Mouse (Mus musculus): Measurements from ENCODE around the gene Olfr741. TPM values are rescaled to one million over a fixed set of nuclear protein-coding genes. Genes with fewer than 3 reads are reported as not detected.

Olfr741 gene
- not detected in 2 replicates for polyA plus RNA-seq (2015; fragmentation: Nextera tagmentation; extraction: Ambion mirVana)

GRCm38 (mm10) chr14:50472438-50472837 lies at the start of gene Olfr741:
TSS of gene Olfr741 (plus strand) at chr14:50472738.
- WGBS = 70% methylated on average over 2 of the region's 2 CpGs
- Histone ChIP-seq H3K36me3 (no peaks in the 10 kb centered on the region), H3K4me1 (no peaks in the 10 kb centered on the region), H3K4me2 (no peak within 1 kb of the TSS), H3K27me3 (no peaks in the 10 kb centered on the region), H3K9me3 (no peaks in the 10 kb centered on the region), H3K4me3 (no peak within 1 kb of the TSS), H3K9ac (no peak within 1 kb of the TSS), H3K27ac (no peak within 1 kb of the TSS)
- ATAC-seq (ENCODE audit: insufficient number of reproducible peaks, insufficient read depth, low FRiP score, low TSS enrichment, low read depth) = no peak

DNA sequence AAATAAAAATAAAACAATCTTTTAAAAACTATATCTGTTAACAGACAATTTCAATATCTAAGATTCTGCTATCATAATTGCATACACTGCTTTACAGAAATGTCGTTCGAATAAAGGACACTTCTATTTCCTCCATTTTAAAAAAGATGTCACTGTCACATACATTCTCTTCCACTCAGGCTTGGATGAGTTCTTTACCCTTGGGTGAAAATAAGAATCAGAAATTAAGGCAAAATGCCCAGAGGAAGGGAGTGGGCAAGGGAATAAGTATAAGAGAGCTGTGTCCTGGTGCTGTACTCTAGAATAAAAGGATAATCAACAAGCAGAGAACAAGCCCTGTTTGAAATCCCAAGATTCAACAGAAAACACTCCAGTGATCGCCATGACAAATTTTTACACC lies 27.3 kb upstream of the Olfr741 start, which contains the start of gene Olfr740:
Olfr740 (plus strand) TSS at position 301 of the 400 bp plus-strand sequence.
- no peak within 1 kb of the TSS for H3K9ac ChIP-seq
- H3K27me3 ChIP-seq = no peaks in the 10 kb centered on the region
- 83% methylated on average over 3 of the region's 3 CpGs for WGBS
- H3K27ac ChIP-seq = no peak within 1 kb of the TSS
- H3K4me2 ChIP-seq = no peak within 1 kb of the TSS
- H3K4me3 ChIP-seq = no peak within 1 kb of the TSS
- H3K4me1 ChIP-seq = no peaks in the 10 kb centered on the region
- no peaks in the 10 kb centered on the region for H3K9me3 ChIP-seq
- no peaks in the 10 kb centered on the region for H3K36me3 ChIP-seq
- no peak for ATAC-seq (ENCODE audit: insufficient number of reproducible peaks, insufficient read depth, low FRiP score, low TSS enrichment, low read depth)

GRCm38 (mm10) chr14:50478406-50478805 lies 5.9 kb downstream of the Olfr741 start:
- Histone ChIP-seq H3K9me3 (no peaks in the 10 kb centered on the region), H3K4me3 (no peak overlapping the region), H3K4me2 (no peak overlapping the region), H3K27me3 (no peaks in the 10 kb centered on the region), H3K36me3 (no peaks in the 10 kb centered on the region), H3K4me1 (no peaks in the 10 kb centered on the region), H3K9ac (no peak overlapping the region), H3K27ac (no peak overlapping the region)
- no peak for ATAC-seq (ENCODE audit: insufficient number of reproducible peaks, insufficient read depth, low FRiP score, low TSS enrichment, low read depth)
- WGBS = 81% methylated on average over 2 of the region's 2 CpGs

DNA sequence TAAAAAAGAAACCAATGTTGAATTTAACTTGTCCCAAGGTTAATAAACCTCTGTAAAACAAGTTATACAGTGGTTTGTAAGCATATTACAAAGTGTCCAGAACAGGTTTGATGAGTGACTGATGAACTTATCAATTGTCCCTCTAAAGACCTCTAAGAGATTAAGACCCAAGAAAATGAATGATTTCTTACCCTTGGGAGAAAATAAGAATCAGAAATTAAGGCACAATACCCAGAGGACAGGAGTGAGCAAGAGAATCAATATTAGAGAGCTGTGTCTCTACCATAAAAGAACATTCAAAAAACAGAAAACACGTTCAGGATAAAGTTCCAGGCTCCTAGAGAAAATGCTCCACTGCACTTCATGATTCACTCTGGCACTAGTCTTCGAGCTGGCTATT lies 30.8 kb downstream of the Olfr741 start, which contains the start of gene Olfr742:
Olfr742 (plus strand) TSS at position 301 of the 400 bp plus-strand sequence.
- no peak within 1 kb of the TSS for H3K4me2 ChIP-seq
- no peak within 1 kb of the TSS for H3K9ac ChIP-seq
- no peaks in the 10 kb centered on the region for H3K9me3 ChIP-seq
- ATAC-seq (ENCODE audit: insufficient number of reproducible peaks, insufficient read depth, low FRiP score, low TSS enrichment, low read depth) = no peak
- H3K27me3 ChIP-seq = no peaks in the 10 kb centered on the region
- H3K27ac ChIP-seq = no peak within 1 kb of the TSS
- H3K4me3 ChIP-seq = no peak within 1 kb of the TSS
- 60% methylated on average over 2 of the region's 2 CpGs for WGBS
- H3K4me1 ChIP-seq = no peaks in the 10 kb centered on the region
- no peaks in the 10 kb centered on the region for H3K36me3 ChIP-seq

DNA sequence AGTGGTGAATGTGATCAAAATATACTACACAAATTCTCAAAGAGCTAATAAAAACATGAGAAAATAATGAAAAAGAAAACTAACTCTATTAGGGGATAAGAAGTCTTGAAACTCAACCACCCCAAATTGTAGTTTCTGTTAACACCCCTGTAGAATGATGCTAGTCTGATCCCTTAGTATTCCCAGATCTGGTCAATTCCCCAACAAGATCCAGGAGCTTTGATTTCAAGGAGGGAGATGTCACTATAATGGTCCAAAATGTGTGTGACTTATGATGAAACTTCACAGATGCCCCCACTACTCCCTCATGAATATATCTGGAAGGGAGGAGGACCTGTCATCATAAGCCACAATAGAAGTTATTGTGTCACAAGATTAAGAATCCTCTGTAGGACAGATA lies 49.0 kb downstream of the Olfr741 start, which contains the start of gene Olfr743:
Olfr743 (plus strand) TSS at position 301 of the 400 bp plus-strand sequence.
- H3K27ac ChIP-seq = no peak within 1 kb of the TSS
- ATAC-seq (ENCODE audit: insufficient number of reproducible peaks, insufficient read depth, low FRiP score, low TSS enrichment, low read depth) = no peak
- no peaks in the 10 kb centered on the region for H3K4me1 ChIP-seq
- H3K4me3 ChIP-seq = no peak within 1 kb of the TSS
- H3K36me3 ChIP-seq = no peaks in the 10 kb centered on the region
- no peaks in the 10 kb centered on the region for H3K9me3 ChIP-seq
- no peak within 1 kb of the TSS for H3K9ac ChIP-seq
- no peak within 1 kb of the TSS for H3K4me2 ChIP-seq
- H3K27me3 ChIP-seq = no peaks in the 10 kb centered on the region

Other genes starting within 250 kb of the Olfr741 start
- not detected in 2 replicates for gene Olfr731, start 230.9 kb upstream of the Olfr741 start, polyA plus RNA-seq (2015; fragmentation: Nextera tagmentation; extraction: Ambion mirVana)
- gene Olfr732, start 188.5 kb upstream of the Olfr741 start, polyA plus RNA-seq (2015; fragmentation: Nextera tagmentation; extraction: Ambion mirVana) = not detected in 2 replicates
- gene Olfr733, start 171.2 kb upstream of the Olfr741 start, polyA plus RNA-seq (2015; fragmentation: Nextera tagmentation; extraction: Ambion mirVana) = 0.10 TPM in 1 of 2 replicates, not detected in the other
- not detected in 2 replicates for gene Olfr734, start 146.0 kb upstream of the Olfr741 start, polyA plus RNA-seq (2015; fragmentation: Nextera tagmentation; extraction: Ambion mirVana)
- not detected in 2 replicates for gene Olfr735, start 123.9 kb upstream of the Olfr741 start, polyA plus RNA-seq (2015; fragmentation: Nextera tagmentation; extraction: Ambion mirVana)
- 0.07 TPM in 1 of 2 replicates, not detected in the other for gene Tlr11, start 114.8 kb upstream of the Olfr741 start, polyA plus RNA-seq (2015; fragmentation: Nextera tagmentation; extraction: Ambion mirVana)
- gene Olfr736, start 91.6 kb upstream of the Olfr741 start, polyA plus RNA-seq (2015; fragmentation: Nextera tagmentation; extraction: Ambion mirVana) = 0.22 TPM in 1 of 2 replicates, not detected in the other
- gene Olfr738, start 65.2 kb upstream of the Olfr741 start, polyA plus RNA-seq (2015; fragmentation: Nextera tagmentation; extraction: Ambion mirVana) = not detected in 2 replicates
- gene Olfr739, start 54.1 kb upstream of the Olfr741 start, polyA plus RNA-seq (2015; fragmentation: Nextera tagmentation; extraction: Ambion mirVana) = not detected in 2 replicates
- gene Olfr740, start 27.2 kb upstream of the Olfr741 start, polyA plus RNA-seq (2015; fragmentation: Nextera tagmentation; extraction: Ambion mirVana) = not detected in 2 replicates
- not detected in 2 replicates for gene Olfr742, start 30.9 kb downstream of the Olfr741 start, polyA plus RNA-seq (2015; fragmentation: Nextera tagmentation; extraction: Ambion mirVana)
- gene Olfr743, start 49.1 kb downstream of the Olfr741 start, polyA plus RNA-seq (2015; fragmentation: Nextera tagmentation; extraction: Ambion mirVana) = not detected in 2 replicates
- gene Olfr744, start 142.1 kb downstream of the Olfr741 start, polyA plus RNA-seq (2015; fragmentation: Nextera tagmentation; extraction: Ambion mirVana) = not detected in 2 replicates
- gene Olfr745, start 166.7 kb downstream of the Olfr741 start, polyA plus RNA-seq (2015; fragmentation: Nextera tagmentation; extraction: Ambion mirVana) = 0.32 and 0.63 TPM in 2 replicates
- not detected in 2 replicates for gene Olfr746, start 174.3 kb downstream of the Olfr741 start, polyA plus RNA-seq (2015; fragmentation: Nextera tagmentation; extraction: Ambion mirVana)
- gene Olfr747, start 220.5 kb downstream of the Olfr741 start, polyA plus RNA-seq (2015; fragmentation: Nextera tagmentation; extraction: Ambion mirVana) = not detected in 2 replicates
- gene Olfr748, start 234.6 kb downstream of the Olfr741 start, polyA plus RNA-seq (2015; fragmentation: Nextera tagmentation; extraction: Ambion mirVana) = not detected in 2 replicates

Data from embryonic facial prominence, embryonic 13.5 days (tissue).